Mouse (Mus musculus) small intestine, adult 2 months (tissue): ENCODE results near the gene Pear1. TPM values are rescaled to one million over a fixed set of nuclear protein-coding genes. Genes with fewer than 3 reads are reported as not detected.
A peak's percentile ranks its signal among the peaks of the same experiment; 100 is the strongest.

Experiments used
- H3K27ac ChIP-seq: fragments of 200-500 bp; 2 replicates; pipeline ENCODE4 v1.5.1; 2012; ENCODE audit warnings: low read depth, low read length, control low read depth, inconsistent platforms; ENCODE audit not compliant: insufficient read depth
- H3K27me3 ChIP-seq: fragments of 200-500 bp; 2 replicates; pipeline ENCODE4 v1.6.1; 2012; ENCODE audit warnings: mild to moderate bottlenecking, moderate library complexity, low read length, inconsistent platforms; ENCODE audit not compliant: control insufficient read depth, insufficient read depth
- H3K36me3 ChIP-seq: fragments of 200-500 bp; 2 replicates; pipeline ENCODE4 v1.6.1; 2012; ENCODE audit warnings: mild to moderate bottlenecking, low read length, control low read depth, inconsistent platforms; ENCODE audit not compliant: control insufficient read depth, insufficient read depth
- H3K4me1 ChIP-seq: fragments of 200-500 bp; 2 replicates; pipeline ENCODE4 v1.6.1; 2012; ENCODE audit warnings: low read length, inconsistent platforms, mixed read lengths; ENCODE audit not compliant: control insufficient read depth, insufficient read depth, insufficient read length
- H3K4me3 ChIP-seq: fragments of 200-500 bp; 2 replicates; pipeline ENCODE4 v1.5.1; 2012; ENCODE audit warnings: low read depth, mild to moderate bottlenecking, control low read depth, inconsistent platforms, low read length, moderate library complexity
- CTCF ChIP-seq: fragments of 200-500 bp; IDR thresholded peaks from 2 replicates; pipeline ENCODE4 v1.5.1; 2012; ENCODE audit warnings: low read depth, mild to moderate bottlenecking, control low read depth, inconsistent platforms, low read length, moderate library complexity, mixed read lengths; ENCODE audit not compliant: insufficient replicate concordance, insufficient read length; ENCODE audit errors: extremely low read depth
- POLR2A ChIP-seq: fragments of 200-500 bp; IDR thresholded peaks from 2 replicates; pipeline ENCODE4 v1.6.1; 2012; ENCODE audit warnings: low read depth, mild to moderate bottlenecking, control low read depth, inconsistent platforms, low read length, moderate library complexity
- WGBS: fragments of 180-500 bp; shearing (Covaris S2); methylation state at CpG from one replicate; pipeline ENCODE4 v1.1.7; 2018; 5-methylcytosine and 5-hydroxymethylcytosine counted together
- polyA plus RNA-seq: library from polyadenylated mRNA; depleted of rRNA; stranded (reverse); fragments of >200 nt; gene quantifications from 2 replicates; pipeline ENCODE4 v1.2.3, GENCODE M21; 2012

Gene Pear1
- polyA plus RNA-seq, 1 experiment, result 20.1 TPM

DNA sequence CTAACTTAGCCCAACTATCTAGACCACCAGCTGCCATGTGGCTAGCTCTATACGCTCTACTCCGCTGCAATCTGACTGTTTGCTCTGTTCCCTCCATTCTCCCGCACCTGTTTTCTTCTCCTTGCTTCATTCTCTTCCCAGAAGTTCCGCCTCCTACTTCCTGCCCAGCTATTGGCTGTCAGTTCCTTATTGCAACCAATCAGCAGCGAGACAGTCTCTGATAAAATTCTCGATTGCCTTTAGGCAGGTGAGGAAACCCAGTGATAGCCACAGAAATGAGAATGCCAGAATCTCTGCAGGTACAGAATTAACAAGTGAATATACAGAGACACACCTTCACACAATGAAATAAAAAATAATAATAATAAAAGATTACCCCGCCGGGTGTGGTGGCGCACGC is 4.9 kb upstream of the Pear1 start:
- no peaks in the 10 kb centered on the region for H3K4me1 ChIP-seq
- no peak overlapping the region for H3K27ac ChIP-seq
- H3K36me3 ChIP-seq, result no peaks in the 10 kb centered on the region
- TF ChIP-seq POLR2A, result no peak
- TF ChIP-seq CTCF, result no peak
- H3K4me3 ChIP-seq, result no peak overlapping the region
- WGBS, result 38% methylated on average over 10 of the region's 10 CpGs
- H3K27me3 ChIP-seq, result no peaks in the 10 kb centered on the region

DNA sequence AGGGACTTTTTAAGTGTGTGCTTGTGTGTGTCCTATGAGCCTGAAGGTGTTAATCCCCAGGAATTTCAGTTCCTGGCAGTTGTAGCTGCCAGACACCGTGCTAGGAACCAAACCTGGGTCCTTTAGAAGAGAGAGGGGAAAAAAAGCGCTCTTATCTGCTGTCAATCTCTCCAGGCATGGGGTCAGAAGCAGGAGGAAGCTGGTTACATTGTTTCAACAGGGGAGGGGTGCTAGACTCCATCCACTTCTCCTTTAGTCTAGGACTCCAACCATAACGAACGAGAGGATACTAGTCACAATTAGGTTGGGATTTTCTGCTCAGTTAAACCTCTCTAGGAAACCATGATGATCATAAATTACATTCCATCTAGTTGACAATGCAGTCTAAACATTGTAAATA is 4.3 kb upstream of the Pear1 start:
- no peaks in the 10 kb centered on the region for H3K27me3 ChIP-seq
- no peaks in the 10 kb centered on the region for H3K36me3 ChIP-seq

DNA sequence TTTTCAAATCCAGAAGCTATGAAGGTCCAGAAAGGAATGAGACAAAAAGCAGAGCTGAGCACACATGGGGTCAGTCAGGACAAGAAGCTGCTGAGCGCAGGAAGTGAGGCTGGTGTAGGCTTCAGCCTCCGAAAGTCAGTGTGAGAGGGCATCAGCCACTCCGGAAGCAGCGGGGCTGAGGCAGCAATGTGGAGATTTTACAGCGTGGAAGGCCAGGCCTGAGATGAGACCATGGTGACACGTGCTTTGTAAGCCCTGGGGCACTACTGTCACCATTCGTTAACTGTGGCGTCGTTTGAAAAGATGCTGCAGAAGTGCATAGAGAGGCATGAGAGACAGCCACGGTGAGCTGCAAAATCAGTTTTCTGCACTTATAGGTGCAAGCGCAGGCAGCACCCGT is 5.9 kb downstream of the Pear1 start:
- Histone ChIP-seq H3K4me1 (peaks cover 2% of the 10 kb centered on the region; the same call in 1 of the 2 replicates), H3K36me3 (no peaks in the 10 kb centered on the region), H3K4me3 (no peak overlapping the region), H3K27me3 (peaks cover 5% of the 10 kb centered on the region; the same call in 1 of the 2 replicates), H3K27ac (no peak overlapping the region)
- WGBS, result 76% methylated on average over 12 of the region's 12 CpGs
- no peak for TF ChIP-seq POLR2A
- no peak for TF ChIP-seq CTCF

More for the DNA sequence above, 4.3 kb upstream of the Pear1 start:
- H3K4me1 ChIP-seq, result no peaks in the 10 kb centered on the region
- H3K27ac ChIP-seq, result no peak overlapping the region
- H3K4me3 ChIP-seq, result no peak overlapping the region
- TF ChIP-seq CTCF, result no peak
- TF ChIP-seq POLR2A, result no peak
- WGBS, result 36% methylated on average over 4 of the region's 4 CpGs

DNA sequence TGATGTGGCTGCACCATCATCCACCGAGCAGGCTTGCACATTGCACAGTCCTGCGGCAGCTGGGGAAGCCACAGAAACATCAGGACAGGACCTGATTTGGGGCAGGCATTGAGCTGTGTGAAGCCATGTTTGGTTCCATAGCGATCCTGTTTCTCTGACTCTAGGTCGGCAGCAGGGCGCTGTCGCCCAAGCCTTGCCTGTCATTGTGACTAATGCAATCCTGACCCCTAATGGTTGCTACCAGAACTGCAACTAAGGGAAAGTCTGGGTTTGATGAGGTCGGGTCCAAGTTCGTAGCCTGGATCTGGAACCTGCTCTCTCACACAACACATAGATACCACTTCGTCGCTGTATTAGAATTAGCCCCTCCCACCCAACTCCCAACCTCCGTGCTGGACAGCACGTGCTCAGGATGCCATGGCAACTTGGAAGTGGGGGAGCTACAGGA is 7.4 kb downstream of the Pear1 start:
- WGBS, result 4% methylated on average over 12 of the region's 12 CpGs
- Histone ChIP-seq H3K36me3 (no peaks in the 10 kb centered on the region), H3K4me3 (no peak overlapping the region), H3K4me1 (peaks cover 2% of the 10 kb centered on the region; the same call in 1 of the 2 replicates), H3K27me3 (peaks cover 5% of the 10 kb centered on the region; the same call in 1 of the 2 replicates), H3K27ac (no peak overlapping the region)
- TF ChIP-seq CTCF (peak; percentile 76; the same call in 1 of the 2 replicates), POLR2A (no peak)

DNA sequence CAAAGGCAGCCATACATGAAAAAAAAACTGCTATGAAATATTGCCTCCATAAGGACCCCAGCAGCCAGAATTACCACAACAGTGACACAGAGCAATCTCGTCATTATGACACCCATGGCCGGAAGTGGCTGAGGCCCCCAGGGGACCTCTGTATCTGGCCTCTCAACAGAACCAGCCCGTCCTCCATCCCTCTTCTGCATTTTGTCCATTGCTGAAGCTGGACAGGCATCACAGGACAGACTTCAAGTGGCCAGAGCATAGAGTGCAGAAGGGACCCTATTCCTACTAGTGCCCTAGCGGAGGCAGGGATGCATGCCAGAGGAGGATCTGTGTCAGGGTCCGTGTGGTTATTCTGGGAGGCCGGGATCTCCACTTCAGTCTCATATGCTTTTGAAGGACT is 7.9 kb downstream of the Pear1 start:
- Histone ChIP-seq H3K36me3 (no peaks in the 10 kb centered on the region), H3K27ac (no peak overlapping the region), H3K4me1 (peaks cover 2% of the 10 kb centered on the region; the same call in 1 of the 2 replicates), H3K27me3 (peaks cover 9% of the 10 kb centered on the region; the same call in 1 of the 2 replicates), H3K4me3 (no peak overlapping the region)
- WGBS, result 58% methylated on average over 6 of the region's 6 CpGs
- TF ChIP-seq CTCF (no peak), POLR2A (no peak)

DNA sequence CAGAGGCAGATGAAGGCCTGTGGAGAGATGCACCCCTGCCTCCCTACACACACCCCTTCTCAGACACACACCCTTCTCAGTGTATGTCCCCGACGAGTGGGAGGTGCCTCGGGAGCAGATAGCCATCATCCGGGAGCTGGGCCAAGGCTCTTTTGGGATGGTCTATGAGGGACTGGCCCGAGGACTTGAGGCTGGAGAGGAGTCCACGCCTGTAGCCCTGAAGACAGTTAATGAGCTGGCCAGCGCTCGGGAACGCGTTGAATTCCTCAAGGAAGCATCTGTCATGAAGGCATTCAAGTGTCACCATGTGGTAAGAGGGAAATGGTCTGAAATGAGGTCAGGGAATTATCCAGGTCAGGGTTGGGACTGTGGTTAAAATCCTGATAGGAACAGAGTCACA is 11.2 kb downstream of the Pear1 start:
- peaks cover 2% of the 10 kb centered on the region; the same call in 1 of the 2 replicates for H3K4me1 ChIP-seq
- no peaks in the 10 kb centered on the region for H3K36me3 ChIP-seq
- no peak for TF ChIP-seq CTCF
- no peak for TF ChIP-seq POLR2A
- H3K4me3 ChIP-seq, result no peak overlapping the region
- peaks cover 28% of the 10 kb centered on the region for H3K27me3 ChIP-seq
- 37% methylated on average over 10 of the region's 10 CpGs for WGBS
- H3K27ac ChIP-seq, result no peak overlapping the region

DNA sequence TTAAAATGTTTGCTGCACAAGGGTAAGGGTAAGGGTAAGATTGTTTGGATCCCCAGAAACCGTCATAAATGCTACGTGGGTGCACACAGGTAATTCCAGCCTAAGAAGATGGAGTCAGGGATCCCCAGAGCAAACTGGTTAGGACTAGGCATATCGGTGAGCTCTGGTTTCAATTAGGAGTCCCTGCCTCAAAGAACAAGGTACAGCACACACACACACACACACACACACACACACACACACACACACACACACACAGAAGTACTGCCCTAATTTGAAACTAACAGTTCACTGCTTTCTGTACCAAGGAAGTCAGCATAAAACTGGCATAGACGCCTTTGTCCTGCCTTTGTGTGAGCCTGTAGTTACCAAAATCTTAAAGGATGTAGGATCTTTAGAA is 11.7 kb downstream of the Pear1 start:
- no peak overlapping the region for H3K4me3 ChIP-seq
- H3K4me1 ChIP-seq, result peaks cover 2% of the 10 kb centered on the region; the same call in 1 of the 2 replicates
- H3K27me3 ChIP-seq, result peaks cover 27% of the 10 kb centered on the region
- no peak overlapping the region for H3K27ac ChIP-seq
- 64% methylated on average over 4 of the region's 4 CpGs for WGBS
- H3K36me3 ChIP-seq, result no peaks in the 10 kb centered on the region
- TF ChIP-seq POLR2A, result no peak
- no peak for TF ChIP-seq CTCF
